Mouse (Mus musculus) E14TG2a.4 (cell line): Measurements from ENCODE around the gene Plpp7.

Experiments
- CTCF ChIP-seq: conservative IDR thresholded peaks from 2 replicates; pipeline ENCODE4 v1.5.1; 2014; ENCODE audit warnings: low read length
- POU5F1 ChIP-seq: IDR thresholded peaks from 2 replicates; pipeline ENCODE4 v1.6.1; 2014; ENCODE audit warnings: low read length, borderline replicate concordance

- no peak for TF ChIP-seq CTCF
- TF ChIP-seq POU5F1 = no peak
Measured at GRCm38 (mm10) chr2:32111268-32111667, 15.9 kb downstream of the Plpp7 start.
